Mouse (Mus musculus) bone marrow, adult 2 months (tissue): ENCODE measurements around the gene Cdc14b.

Source experiments
- CTCF ChIP-seq: fragments of 200-500 bp; IDR thresholded peaks from 2 replicates; pipeline ENCODE4 v1.5.1; 2011; ENCODE audit warnings: low read length, control low read depth; ENCODE audit not compliant: control insufficient read depth, insufficient read depth
- POLR2A ChIP-seq: fragments of 200-500 bp; IDR thresholded peaks from 2 replicates; pipeline ENCODE4 v1.6.1; 2011; ENCODE audit warnings: low read depth, mild to moderate bottlenecking, control low read depth, low read length, borderline replicate concordance; ENCODE audit not compliant: control insufficient read depth

DNA sequence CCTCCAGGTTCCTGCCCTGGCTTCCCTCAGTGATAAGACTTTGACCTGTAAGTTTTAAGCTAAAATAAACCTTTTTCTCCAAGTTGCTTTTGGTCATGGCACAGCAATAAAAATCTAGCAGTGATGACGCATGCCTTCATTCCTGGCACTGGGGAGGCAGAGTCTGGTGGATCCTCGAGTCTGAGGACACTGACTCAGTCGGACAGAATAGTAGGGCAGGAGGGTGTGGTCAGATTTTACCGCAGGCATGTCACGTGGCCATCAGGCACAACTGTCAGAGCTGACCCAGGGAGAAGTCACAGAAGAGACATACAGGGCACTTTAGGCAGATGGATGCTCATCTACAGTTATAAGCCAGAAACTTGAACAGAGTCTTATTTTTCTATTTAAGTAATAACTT, 22.9 kb downstream of the Cdc14b start:
- TF ChIP-seq CTCF (no peak), POLR2A (no peak)
